Mouse (Mus musculus) spleen, postnatal 0 days (tissue): ENCODE data around the gene Nanp. TPM values are rescaled to one million over a fixed set of nuclear protein-coding genes. Genes with fewer than 3 reads are reported as not detected.

Experiments used
- polyA plus RNA-seq: library from polyadenylated mRNA; unstranded; fragments of >200 nt; fragmentation: Nextera tagmentation; extraction: Ambion mirVana; gene quantifications from 2 replicates; pipeline ENCODE4 v1.2.1, GENCODE M21; 2015

The Nanp gene
- polyA plus RNA-seq, result 83.4 and 97.4 TPM in 2 replicates

GRCm38 (mm10) chr2:151039232-151039695 is at the start of gene Nanp, which contains the start of gene Ninl:
TSS of gene Nanp (minus strand) at chr2:151039398.
TSS of gene Ninl (minus strand) at chr2:151039382.

Other genes starting within 250 kb of the Nanp start
- gene Abhd12, start 134.7 kb downstream of the Nanp start, polyA plus RNA-seq, result 24.5 and 32.5 TPM in 2 replicates
- gene Gins1, start 134.0 kb downstream of the Nanp start, polyA plus RNA-seq, result 50.1 and 50.5 TPM in 2 replicates
- 9.3 and 9.9 TPM in 2 replicates for gene Ninl, start within 50 bp of the Nanp start, polyA plus RNA-seq
- gene Gm14151, start 53.0 kb upstream of the Nanp start, polyA plus RNA-seq, result not detected in 2 replicates
- not detected in 2 replicates for gene Gm14147, start 58.8 kb upstream of the Nanp start, polyA plus RNA-seq